Mouse (Mus musculus) neural tube, embryonic 11.5 days (tissue): ENCODE results near the gene Ankrd55. TPM values are rescaled to one million over a fixed set of nuclear protein-coding genes. Genes with fewer than 3 reads are reported as not detected.

Source experiments
- ATAC-seq: fragments of 200-750 bp; cut with Nextera tagmentation; 2 replicates; pipeline ENCODE4 v1.8.0; 2017; ENCODE audit warnings: moderate number of reproducible peaks, mild to moderate bottlenecking, moderate TSS enrichment, moderate library complexity; ENCODE audit not compliant: insufficient read depth, low FRiP score, low TSS enrichment
- DNase-seq: peaks from one replicate; pipeline ENCODE4 v3.0.0-alpha.2; 2015; ENCODE audit warnings: low spot score
- H3K27ac ChIP-seq: fragments of 300-500 bp; sonication (generic); 2 replicates; pipeline ENCODE4 v1.5.1; 2014; ENCODE audit warnings: low read depth, mild to moderate bottlenecking, low read length
- H3K27me3 ChIP-seq: fragments of 300-500 bp; sonication (generic); 2 replicates; pipeline ENCODE4 v1.6.1; 2014; ENCODE audit warnings: mild to moderate bottlenecking, low read length, mixed read lengths; ENCODE audit not compliant: control insufficient read depth, insufficient read depth
- H3K36me3 ChIP-seq: fragments of 300-500 bp; sonication (generic); 2 replicates; pipeline ENCODE4 v1.6.1; 2014; ENCODE audit warnings: mild to moderate bottlenecking, low read length, moderate library complexity, mixed read lengths; ENCODE audit not compliant: control insufficient read depth, insufficient read depth
- H3K4me1 ChIP-seq: fragments of 300-500 bp; sonication (generic); 2 replicates; pipeline ENCODE4 v1.6.1; 2014; ENCODE audit warnings: low read length, mixed read lengths; ENCODE audit not compliant: control insufficient read depth, insufficient read depth
- H3K4me2 ChIP-seq: fragments of 300-500 bp; sonication (generic); 2 replicates; pipeline ENCODE4 v1.6.1; 2014; ENCODE audit warnings: low read depth, mild to moderate bottlenecking, moderate library complexity
- H3K4me3 ChIP-seq: fragments of 300-500 bp; sonication (generic); 2 replicates; pipeline ENCODE4 v1.5.1; 2014; ENCODE audit warnings: low read depth, low read length
- H3K9ac ChIP-seq: fragments of 300-500 bp; sonication (generic); 2 replicates; pipeline ENCODE4 v1.6.1; 2014; ENCODE audit warnings: mild to moderate bottlenecking, low read length
- H3K9me3 ChIP-seq: fragments of 300-500 bp; sonication (generic); 2 replicates; pipeline ENCODE4 v1.6.1; 2016; ENCODE audit warnings: low read length; ENCODE audit not compliant: control insufficient read depth
- WGBS: fragments of 180-500 bp; shearing (Covaris S2); extraction: QIAGEN DNeasy Blood & Tissue Kit; methylation state at CpG from one replicate; pipeline ENCODE4 v1.1.7; 2014; 5-methylcytosine and 5-hydroxymethylcytosine counted together
- polyA plus RNA-seq: library from polyadenylated mRNA; unstranded; fragments of >200 nt; fragmentation: Nextera tagmentation; extraction: Ambion mirVana; gene quantifications from 2 replicates; pipeline ENCODE4 v1.2.1, GENCODE M21; 2014

Ankrd55 gene
- polyA plus RNA-seq, 1 experiment from 2014 or later = 2.0 TPM

GRCm38 (mm10) chr13:112351943-112352342 is 63.7 kb downstream of the Ankrd55 start:
- no peak overlapping the region for H3K9ac ChIP-seq
- 83% methylated on average over 8 of the region's 8 CpGs for WGBS
- H3K9me3 ChIP-seq = no peaks in the 10 kb centered on the region
- ATAC-seq (no peak), DNase-seq (no peak)
- no peak overlapping the region for H3K27ac ChIP-seq
- no peak overlapping the region for H3K4me3 ChIP-seq
- no peak overlapping the region for H3K4me2 ChIP-seq
- H3K36me3 ChIP-seq = no peaks in the 10 kb centered on the region
- H3K27me3 ChIP-seq = no peaks in the 10 kb centered on the region
- peaks cover 11% of the 10 kb centered on the region; the same call in 1 of the 2 replicates for H3K4me1 ChIP-seq

DNA sequence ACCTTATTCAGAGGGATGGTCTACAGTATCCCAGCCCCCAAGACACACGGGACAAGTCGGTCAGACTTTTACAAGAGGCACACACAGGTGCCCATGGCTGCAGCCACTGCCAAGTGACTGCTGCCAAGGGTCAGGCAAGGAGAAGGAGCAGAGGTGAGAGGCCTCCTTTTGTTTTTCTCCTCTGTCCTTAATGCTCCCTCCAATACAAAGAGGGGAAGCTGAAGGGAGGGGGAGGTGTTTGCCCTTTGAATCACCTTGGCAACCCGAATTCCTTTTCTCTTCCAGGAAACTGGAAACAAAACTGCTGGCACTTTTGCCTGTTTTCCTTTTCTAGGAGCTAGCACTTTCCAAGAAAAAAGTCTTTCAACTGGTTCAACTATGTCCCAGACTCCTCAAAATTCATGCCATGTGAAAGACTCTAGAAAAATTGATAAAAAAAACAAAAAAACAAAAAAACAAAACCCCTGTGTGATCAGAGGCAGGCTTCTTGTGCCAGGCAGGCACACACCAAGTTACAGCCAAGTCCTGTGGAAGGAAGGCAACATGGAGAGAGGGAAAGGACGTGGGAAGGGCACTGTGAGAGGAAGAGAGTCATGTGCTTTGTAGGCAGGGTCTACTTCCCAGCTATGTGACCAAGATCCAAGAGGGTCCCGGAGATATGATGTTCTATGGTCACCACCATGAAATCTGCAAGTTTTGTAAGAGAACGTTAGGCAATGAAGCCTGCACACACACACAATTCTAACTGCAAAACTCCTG is 66.0 kb downstream of the Ankrd55 start:
- Histone ChIP-seq H3K9ac (no peak overlapping the region), H3K4me1 (peaks cover 11% of the 10 kb centered on the region; the same call in 1 of the 2 replicates), H3K27me3 (no peaks in the 10 kb centered on the region), H3K4me3 (no peak overlapping the region), H3K9me3 (no peaks in the 10 kb centered on the region), H3K36me3 (no peaks in the 10 kb centered on the region), H3K27ac (no peak overlapping the region), H3K4me2 (no peak overlapping the region)
- 34% methylated on average over 6 of the region's 6 CpGs for WGBS
- DNase-seq = no peak
- no peak for ATAC-seq

GRCm38 (mm10) chr13:112354958-112355357 is 66.7 kb downstream of the Ankrd55 start:
- no peak overlapping the region for H3K4me3 ChIP-seq
- H3K9ac ChIP-seq = no peak overlapping the region
- DNase-seq (no peak), ATAC-seq (no peak)
- H3K27ac ChIP-seq = no peak overlapping the region
- no peaks in the 10 kb centered on the region for H3K36me3 ChIP-seq
- H3K4me2 ChIP-seq = no peak overlapping the region
- no peaks in the 10 kb centered on the region for H3K9me3 ChIP-seq
- peaks cover 11% of the 10 kb centered on the region; the same call in 1 of the 2 replicates for H3K4me1 ChIP-seq
- no peaks in the 10 kb centered on the region for H3K27me3 ChIP-seq
- WGBS = 82% methylated on average over 10 of the region's 10 CpGs

- ATAC-seq = no peak
- H3K9ac ChIP-seq = no peak overlapping the region
- no peaks in the 10 kb centered on the region for H3K36me3 ChIP-seq
- WGBS = 91% methylated on average over 20 of the region's 20 CpGs
- H3K4me1 ChIP-seq = peaks cover 11% of the 10 kb centered on the region; the same call in 1 of the 2 replicates
- H3K4me3 ChIP-seq = no peak overlapping the region
- DNase-seq = no peak
- H3K4me2 ChIP-seq = no peak overlapping the region
- H3K9me3 ChIP-seq = no peaks in the 10 kb centered on the region
- no peak overlapping the region for H3K27ac ChIP-seq
- no peaks in the 10 kb centered on the region for H3K27me3 ChIP-seq
These were observed 67.7 kb downstream of the Ankrd55 start for GRCm38 (mm10) chr13:112355794-112356486.

- no peaks in the 10 kb centered on the region for H3K9me3 ChIP-seq
- H3K4me1 ChIP-seq = no peaks in the 10 kb centered on the region
- ATAC-seq (no peak), DNase-seq (no peak)
- H3K9ac ChIP-seq = no peak overlapping the region
- no peak overlapping the region for H3K27ac ChIP-seq
- whole genome bisulfite sequencing = 90% methylated on average over 4 of the region's 4 CpGs
- H3K27me3 ChIP-seq = no peaks in the 10 kb centered on the region
- H3K4me2 ChIP-seq = no peak overlapping the region
- H3K4me3 ChIP-seq = no peak overlapping the region
- no peaks in the 10 kb centered on the region for H3K36me3 ChIP-seq
These were observed 73.3 kb downstream of the Ankrd55 start for GRCm38 (mm10) chr13:112361575-112361974.

- no peak overlapping the region for H3K4me2 ChIP-seq
- no peak overlapping the region for H3K4me3 ChIP-seq
- H3K4me1 ChIP-seq = no peaks in the 10 kb centered on the region
- H3K9me3 ChIP-seq = no peaks in the 10 kb centered on the region
- ATAC-seq (no peak), DNase-seq (no peak)
- H3K36me3 ChIP-seq = no peaks in the 10 kb centered on the region
- WGBS = 87% methylated on average over 10 of the region's 10 CpGs
- no peak overlapping the region for H3K9ac ChIP-seq
- H3K27me3 ChIP-seq = no peaks in the 10 kb centered on the region
- no peak overlapping the region for H3K27ac ChIP-seq
These were observed 75.0 kb downstream of the Ankrd55 start for GRCm38 (mm10) chr13:112363218-112363617.

DNA sequence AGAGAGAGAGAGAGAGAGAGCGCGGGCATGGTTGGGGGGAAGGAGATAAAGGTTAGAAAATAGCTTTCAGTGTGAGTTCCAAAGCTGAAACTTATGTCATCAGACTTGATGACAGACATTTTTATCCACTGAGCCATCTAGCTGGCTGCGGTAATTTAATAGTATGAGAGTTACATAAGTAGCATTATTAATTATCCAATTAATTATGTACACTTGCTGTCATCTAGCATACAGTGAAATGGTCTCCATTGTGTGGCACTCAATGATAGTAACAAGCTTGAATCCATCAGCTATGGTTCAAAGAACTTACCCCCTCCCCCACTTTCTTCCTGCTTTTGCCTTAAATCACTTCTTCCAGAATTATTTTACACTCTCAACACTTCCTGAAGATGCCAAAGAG is 75.5 kb downstream of the Ankrd55 start:
- Histone ChIP-seq H3K9me3 (no peaks in the 10 kb centered on the region), H3K4me3 (no peak overlapping the region), H3K4me2 (no peak overlapping the region), H3K4me1 (no peaks in the 10 kb centered on the region), H3K9ac (no peak overlapping the region), H3K36me3 (no peaks in the 10 kb centered on the region), H3K27me3 (no peaks in the 10 kb centered on the region), H3K27ac (no peak overlapping the region)
- ATAC-seq (no peak), DNase-seq (no peak)
- 95% methylated on average over 3 of the region's 3 CpGs for WGBS

DNA sequence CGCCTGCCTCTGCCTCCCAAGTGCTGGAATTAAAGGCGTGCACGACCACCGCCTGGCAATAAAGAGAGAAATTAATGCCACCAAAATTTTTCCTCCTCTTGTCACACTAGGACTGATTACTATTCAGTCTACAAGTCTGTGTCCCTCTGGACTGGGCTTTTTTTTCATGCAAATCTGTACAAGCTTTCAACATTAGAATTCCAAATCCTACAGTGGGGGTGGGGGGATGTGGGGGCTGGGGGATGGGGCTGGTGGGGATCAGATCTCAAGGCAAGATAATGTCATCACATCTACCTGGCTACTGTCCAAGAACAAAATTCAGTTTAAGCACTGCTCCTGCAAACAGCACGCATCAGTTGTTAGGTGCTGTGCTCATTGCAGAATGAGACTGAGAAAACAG is 76.4 kb downstream of the Ankrd55 start:
- H3K4me3 ChIP-seq = no peak overlapping the region
- no peak overlapping the region for H3K27ac ChIP-seq
- WGBS = 87% methylated on average over 5 of the region's 5 CpGs
- no peak overlapping the region for H3K4me2 ChIP-seq
- H3K9ac ChIP-seq = no peak overlapping the region
- H3K27me3 ChIP-seq = no peaks in the 10 kb centered on the region
- no peaks in the 10 kb centered on the region for H3K9me3 ChIP-seq
- H3K36me3 ChIP-seq = no peaks in the 10 kb centered on the region
- DNase-seq (no peak), ATAC-seq (no peak)
- no peaks in the 10 kb centered on the region for H3K4me1 ChIP-seq

DNA sequence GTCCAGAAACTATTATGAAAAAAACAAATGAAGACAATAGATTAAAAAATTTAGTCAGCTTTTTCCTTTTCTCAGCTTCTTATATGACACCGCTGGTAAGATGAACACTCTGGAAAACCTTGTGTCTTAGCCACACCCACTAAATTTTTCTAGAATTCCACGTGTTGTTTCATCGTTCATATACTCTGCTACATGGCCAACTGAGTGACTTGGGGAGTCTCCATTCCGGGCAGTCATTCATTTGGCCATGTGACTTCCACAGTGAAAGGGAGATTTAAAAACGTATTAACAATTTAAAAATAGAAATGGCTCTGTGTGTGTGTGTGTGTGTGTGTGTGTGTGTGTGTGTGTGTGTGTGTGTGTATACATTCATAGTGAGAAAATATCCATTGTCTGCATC is 77.1 kb downstream of the Ankrd55 start:
- no peak overlapping the region for H3K27ac ChIP-seq
- no peaks in the 10 kb centered on the region for H3K36me3 ChIP-seq
- WGBS = 83% methylated on average over 5 of the region's 5 CpGs
- no peaks in the 10 kb centered on the region for H3K27me3 ChIP-seq
- no peaks in the 10 kb centered on the region for H3K4me1 ChIP-seq
- no peak overlapping the region for H3K4me2 ChIP-seq
- no peak overlapping the region for H3K4me3 ChIP-seq
- H3K9me3 ChIP-seq = no peaks in the 10 kb centered on the region
- no peak overlapping the region for H3K9ac ChIP-seq
- DNase-seq (no peak), ATAC-seq (no peak)
